Mouse (Mus musculus): ENCODE results near the gene Bhlha9. TPM values are rescaled to one million over a fixed set of nuclear protein-coding genes. Genes with fewer than 3 reads are reported as not detected.

Gene Bhlha9
- polyA plus RNA-seq, 2 experiments: not detected

- ATAC-seq (ENCODE audit: insufficient read depth) (no peak), DNase-seq (ENCODE audit: low read depth in 3 of 3, low spot score in 3 of 3) (no peak)
- Histone ChIP-seq H3K4me2 (ENCODE audit: low read depth) (no peak overlapping the region), H3K27me3 (ENCODE audit: control insufficient read depth, insufficient read depth, low read length) (peaks cover 12% of the 10 kb centered on the region), H3K36me3 (replicated peaks; ENCODE audit: control insufficient read depth, insufficient read depth, low read depth) (no peaks in the 10 kb centered on the region), H3K9me3 (ENCODE audit: control insufficient read depth, low read length) (no peaks in the 10 kb centered on the region), H3K4me3 (ENCODE audit: insufficient read depth in 1 of 2, low read depth in 2 of 2, low read length in 2 of 2) (no peak overlapping the region), H3K9ac (replicated peaks) (no peak overlapping the region), H3K27ac (no peak overlapping the region), H3K4me1 (replicated peaks; ENCODE audit: control insufficient read depth in 2 of 2, insufficient read depth in 2 of 2, low read length in 1 of 2) (no peaks in the 10 kb centered on the region)
- TF ChIP-seq CTCF (IDR thresholded peaks at IDR 0.05; ENCODE audit: low read depth) (no peak), EP300 (IDR thresholded peaks at IDR 0.05; ENCODE audit: low read depth) (no peak)
- 7% methylated on average over 5 of the region's 5 CpGs for WGBS (ENCODE audit: insufficient replicate concordance)
Measured at GRCm38 (mm10) chr11:76628613-76629012, 43.7 kb upstream of the Bhlha9 start.

DNA sequence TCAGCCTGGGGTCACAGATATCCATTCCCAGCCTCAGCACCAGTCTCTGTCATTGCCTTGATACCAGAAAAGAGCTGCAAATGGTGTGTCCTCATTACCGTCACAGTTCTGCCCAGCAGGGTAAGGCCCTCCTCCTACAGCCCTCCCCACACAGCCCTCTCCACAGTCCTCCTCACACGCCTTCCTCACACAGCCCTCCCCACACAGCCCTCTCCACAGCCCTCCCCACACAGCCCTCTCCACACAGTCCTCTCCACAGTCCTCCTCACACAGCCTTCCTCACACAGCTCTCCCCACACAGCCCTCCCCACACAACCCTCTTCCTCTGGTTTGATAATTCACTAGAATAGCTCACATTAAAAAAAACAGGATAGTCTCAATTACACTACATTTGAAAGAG, 42.2 kb upstream of the Bhlha9 start:
- Histone ChIP-seq H3K4me2 (ENCODE audit: low read depth) (no peak overlapping the region), H3K27ac (no peak overlapping the region), H3K9ac (replicated peaks) (no peak overlapping the region), H3K9me3 (ENCODE audit: control insufficient read depth, low read length) (no peaks in the 10 kb centered on the region), H3K36me3 (replicated peaks; ENCODE audit: control insufficient read depth, insufficient read depth, low read depth) (no peaks in the 10 kb centered on the region), H3K4me3 (ENCODE audit: insufficient read depth in 1 of 2, low read depth in 2 of 2, low read length in 2 of 2) (no peak overlapping the region), H3K4me1 (replicated peaks; ENCODE audit: control insufficient read depth in 2 of 2, insufficient read depth in 2 of 2, low read length in 1 of 2) (no peaks in the 10 kb centered on the region), H3K27me3 (ENCODE audit: control insufficient read depth, insufficient read depth, low read length) (no peaks in the 10 kb centered on the region)
- 28% methylated on average over 2 of the region's 2 CpGs for WGBS (ENCODE audit: insufficient replicate concordance)
- DNase-seq (ENCODE audit: low read depth in 3 of 3, low spot score in 3 of 3): no peak
- no peak for ATAC-seq (ENCODE audit: insufficient read depth)
- no peak for TF ChIP-seq CTCF (IDR thresholded peaks at IDR 0.05; ENCODE audit: low read depth)
- no peak for TF ChIP-seq EP300 (IDR thresholded peaks at IDR 0.05; ENCODE audit: low read depth)

DNA sequence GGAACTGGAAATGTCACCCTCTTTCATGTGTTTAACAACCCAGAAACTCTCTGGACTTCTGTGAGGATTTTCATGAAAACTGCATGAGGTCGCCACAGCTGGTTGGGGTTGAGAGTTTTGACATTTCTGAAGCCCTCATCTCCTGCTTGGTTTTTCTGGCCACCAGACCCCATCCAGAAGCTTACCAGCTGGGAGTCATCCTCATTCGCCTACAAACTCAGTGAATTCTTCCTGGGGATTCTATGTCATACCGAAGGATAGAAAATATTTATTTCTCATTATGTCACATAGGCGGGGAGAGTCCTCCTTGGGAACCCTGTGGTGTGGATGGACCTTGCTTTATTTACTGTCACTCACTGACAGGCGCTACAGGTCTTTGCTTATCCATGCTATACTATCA, 41.8 kb upstream of the Bhlha9 start:
- DNase-seq (ENCODE audit: low read depth in 3 of 3, low spot score in 3 of 3) (no peak), ATAC-seq (ENCODE audit: insufficient read depth) (no peak)
- Histone ChIP-seq H3K4me1 (replicated peaks; ENCODE audit: control insufficient read depth in 2 of 2, insufficient read depth in 2 of 2, low read length in 1 of 2) (no peaks in the 10 kb centered on the region), H3K27me3 (ENCODE audit: control insufficient read depth, insufficient read depth, low read length) (no peaks in the 10 kb centered on the region), H3K4me3 (ENCODE audit: insufficient read depth in 1 of 2, low read depth in 2 of 2, low read length in 2 of 2) (no peak overlapping the region), H3K27ac (no peak overlapping the region), H3K9ac (replicated peaks) (no peak overlapping the region), H3K36me3 (replicated peaks; ENCODE audit: control insufficient read depth, insufficient read depth, low read depth) (no peaks in the 10 kb centered on the region), H3K9me3 (ENCODE audit: control insufficient read depth, low read length) (no peaks in the 10 kb centered on the region), H3K4me2 (ENCODE audit: low read depth) (no peak overlapping the region)
- 58% methylated on average over 5 of the region's 5 CpGs for WGBS (ENCODE audit: insufficient replicate concordance)
- TF ChIP-seq CTCF (IDR thresholded peaks at IDR 0.05; ENCODE audit: low read depth): no peak
- no peak for TF ChIP-seq EP300 (IDR thresholded peaks at IDR 0.05; ENCODE audit: low read depth)

- Histone ChIP-seq H3K9ac (replicated peaks) (no peak overlapping the region), H3K9me3 (ENCODE audit: control insufficient read depth, low read length) (no peaks in the 10 kb centered on the region), H3K4me2 (ENCODE audit: low read depth) (no peak overlapping the region), H3K27me3 (ENCODE audit: control insufficient read depth, insufficient read depth, low read length) (no peaks in the 10 kb centered on the region), H3K27ac (no peak overlapping the region), H3K36me3 (replicated peaks; ENCODE audit: control insufficient read depth, insufficient read depth, low read depth) (no peaks in the 10 kb centered on the region), H3K4me1 (replicated peaks; ENCODE audit: control insufficient read depth in 2 of 2, insufficient read depth in 2 of 2, low read length in 1 of 2) (no peaks in the 10 kb centered on the region), H3K4me3 (ENCODE audit: insufficient read depth in 1 of 2, low read depth in 2 of 2, low read length in 2 of 2) (no peak overlapping the region)
- TF ChIP-seq EP300 (IDR thresholded peaks at IDR 0.05; ENCODE audit: low read depth) (no peak), CTCF (IDR thresholded peaks at IDR 0.05; ENCODE audit: low read depth) (no peak)
- WGBS (ENCODE audit: insufficient replicate concordance): 72% methylated on average over 17 of the region's 17 CpGs
- no peak for ATAC-seq (ENCODE audit: insufficient read depth)
- DNase-seq (ENCODE audit: low read depth in 3 of 3, low spot score in 3 of 3): no peak
Measured at GRCm38 (mm10) chr11:76639269-76639985, 32.8 kb upstream of the Bhlha9 start.

GRCm38 (mm10) chr11:76640231-76640630, 32.0 kb upstream of the Bhlha9 start:
- no peak for DNase-seq (ENCODE audit: low read depth in 3 of 3, low spot score in 3 of 3)
- no peak for TF ChIP-seq CTCF (IDR thresholded peaks at IDR 0.05; ENCODE audit: low read depth)
- TF ChIP-seq EP300 (IDR thresholded peaks at IDR 0.05; ENCODE audit: low read depth): no peak
- Histone ChIP-seq H3K27ac (no peak overlapping the region), H3K4me3 (ENCODE audit: insufficient read depth in 1 of 2, low read depth in 2 of 2, low read length in 2 of 2) (no peak overlapping the region), H3K4me1 (replicated peaks; ENCODE audit: control insufficient read depth in 2 of 2, insufficient read depth in 2 of 2, low read length in 1 of 2) (no peaks in the 10 kb centered on the region), H3K27me3 (ENCODE audit: control insufficient read depth, insufficient read depth, low read length) (no peaks in the 10 kb centered on the region; the same call in 1 of the 2 replicates), H3K9ac (replicated peaks) (no peak overlapping the region), H3K9me3 (ENCODE audit: control insufficient read depth, low read length) (no peaks in the 10 kb centered on the region), H3K4me2 (ENCODE audit: low read depth) (no peak overlapping the region), H3K36me3 (replicated peaks; ENCODE audit: control insufficient read depth, insufficient read depth, low read depth) (no peaks in the 10 kb centered on the region)
- 54% methylated on average over 4 of the region's 4 CpGs for WGBS (ENCODE audit: insufficient replicate concordance)
- no peak for ATAC-seq (ENCODE audit: insufficient read depth)
